Mouse (Mus musculus): ENCODE measurements around the gene 2310039H08Rik. TPM values are rescaled to one million over a fixed set of nuclear protein-coding genes. Genes with fewer than 3 reads are reported as not detected.

Gene 2310039H08Rik
- total RNA-seq, 2 experiments from 2014 or later = 26.8 to 33.5 TPM

DNA sequence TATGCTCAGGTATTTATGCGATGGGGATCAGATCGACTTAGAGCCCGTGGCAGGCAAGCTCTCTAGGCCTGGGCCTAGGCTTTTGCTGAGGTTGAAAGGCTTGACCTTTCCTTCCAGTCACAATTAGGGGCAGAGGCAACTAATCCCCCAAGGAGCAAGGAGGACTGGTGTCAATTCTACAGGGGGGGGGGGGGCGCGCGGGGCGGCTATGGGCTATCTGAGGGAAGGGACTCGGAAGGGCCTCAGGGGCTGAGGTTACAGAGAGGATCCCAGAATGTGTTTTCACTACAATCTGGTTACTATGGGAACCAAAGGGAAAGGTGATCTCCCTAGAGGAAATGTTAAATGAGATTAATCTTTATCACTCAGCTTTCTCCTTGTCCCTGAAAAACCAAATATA is 25.0 kb downstream of the 2310039H08Rik start:
- intact Hi-C loops (cut with DNase I) = no loop called here
- no peak for DNase-seq

GRCm38 (mm10) chr17:46799680-46800079 is 27.2 kb downstream of the 2310039H08Rik start:
- intact Hi-C loops (cut with DNase I) = no loop called here
- DNase-seq = no peak

DNA sequence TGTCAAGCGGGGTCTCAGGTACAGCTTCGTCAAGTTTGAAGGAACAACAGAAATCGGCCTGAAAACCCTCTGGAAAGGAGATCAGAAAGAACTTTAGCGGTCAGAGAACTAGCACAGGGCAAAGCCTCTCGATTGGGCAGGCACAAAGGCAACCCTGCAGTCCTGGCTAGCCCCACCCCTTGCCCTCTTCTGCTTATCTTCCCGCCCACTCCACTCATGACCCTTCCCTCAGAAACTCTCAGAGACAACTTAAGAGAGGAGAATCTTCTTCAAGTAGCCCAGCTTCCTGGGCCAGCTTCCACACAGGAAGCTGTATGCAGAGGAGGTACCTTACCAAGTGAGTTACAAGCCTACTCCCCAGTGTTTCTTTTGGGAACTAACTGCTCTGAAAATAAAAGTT is 29.3 kb downstream of the 2310039H08Rik start:
- DNase-seq = no peak
- intact Hi-C loops (cut with DNase I) = no loop called here

DNA sequence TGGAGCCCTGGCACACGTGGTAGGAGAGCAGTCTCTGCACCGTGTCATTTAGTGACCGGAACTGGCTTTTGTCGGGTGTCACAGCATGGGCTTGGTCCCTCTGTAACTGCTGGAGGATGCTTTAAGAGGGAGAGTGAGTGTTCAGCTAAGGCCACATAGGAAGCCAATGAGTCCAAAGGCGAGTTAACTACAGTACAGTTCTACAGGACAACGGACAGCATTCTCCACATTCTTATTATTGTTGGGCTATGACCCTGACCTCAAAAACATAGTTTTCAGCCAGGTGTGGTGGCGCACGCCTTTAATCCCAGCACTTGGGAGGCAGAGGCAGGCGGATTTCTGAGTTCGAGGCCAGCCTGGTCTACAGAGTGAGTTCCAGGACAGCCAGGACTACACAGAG is 35.9 kb downstream of the 2310039H08Rik start:
- intact Hi-C loops (cut with DNase I) = no loop called here
- DNase-seq = no peak

GRCm38 (mm10) chr17:46809131-46809830 is 36.8 kb downstream of the 2310039H08Rik start:
- no peak for DNase-seq
- intact Hi-C loops (cut with DNase I) = no loop called here

- intact Hi-C loops (cut with DNase I) = no loop called here
- DNase-seq = no peak
These were observed 38.2 kb downstream of the 2310039H08Rik start for GRCm38 (mm10) chr17:46810672-46811071.

DNA sequence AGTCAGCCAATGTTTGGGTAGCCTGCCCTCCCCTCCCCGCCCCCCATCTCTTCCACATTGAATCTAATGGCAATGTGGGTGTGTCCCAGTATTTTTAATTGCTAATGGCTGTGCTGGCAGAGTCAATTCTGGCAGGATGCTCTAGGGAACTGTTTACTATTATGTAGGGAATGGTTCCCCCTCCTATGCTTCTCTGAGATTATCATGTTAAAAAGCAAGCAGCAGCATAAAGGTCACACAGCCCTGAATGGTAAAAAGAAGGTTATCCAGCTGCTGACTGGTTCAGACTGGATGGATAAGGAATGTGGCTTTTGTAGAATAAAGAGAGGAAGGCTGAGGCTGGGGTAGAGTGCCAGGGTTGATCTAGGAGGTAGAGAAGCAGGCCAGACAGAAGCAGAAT is 40.0 kb downstream of the 2310039H08Rik start:
- DNase-seq = no peak
- intact Hi-C loops (cut with DNase I) = no loop called here

- no peak for DNase-seq
- intact Hi-C loops (cut with DNase I) = no loop called here
These were observed 41.2 kb downstream of the 2310039H08Rik start for GRCm38 (mm10) chr17:46813637-46814036.

GRCm38 (mm10) chr17:46814497-46814896 is 42.1 kb downstream of the 2310039H08Rik start:
- no peak for DNase-seq
- intact Hi-C loops (cut with DNase I) = no loop called here

- DNase-seq = no peak
These were observed 43.9 kb downstream of the 2310039H08Rik start for GRCm38 (mm10) chr17:46816306-46816705.

GRCm38 (mm10) chr17:46817734-46818158 is 45.3 kb downstream of the 2310039H08Rik start:
- DNase-seq = no peak
- intact Hi-C loops (cut with DNase I) = no loop called here

More at GRCm38 (mm10) chr17:46816306-46816705, 43.9 kb downstream of the 2310039H08Rik start:
- intact Hi-C loops (cut with DNase I) = no loop called here

DNA sequence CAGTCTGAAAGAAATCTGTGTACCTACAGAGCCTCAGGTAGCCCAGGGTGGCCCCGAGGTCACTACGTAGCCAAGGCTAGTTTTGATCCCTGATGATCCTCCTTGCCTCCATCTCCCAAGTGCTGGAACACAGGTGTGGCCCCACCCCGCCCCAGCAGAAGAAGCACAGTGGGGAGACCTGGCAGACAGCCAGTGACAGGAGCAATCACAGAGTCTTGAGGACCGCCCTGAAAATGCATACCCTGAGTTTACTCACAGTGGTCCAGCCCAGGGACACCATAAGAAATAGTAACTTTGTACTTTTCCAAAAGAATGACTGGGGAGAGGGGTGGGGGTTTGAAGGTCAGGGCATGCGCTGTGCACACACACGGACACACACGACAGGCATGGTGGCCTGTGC is 48.2 kb downstream of the 2310039H08Rik start:
- no peak for DNase-seq
- intact Hi-C loops (cut with DNase I) = loop anchor here (5.0 kb wide), 1 partner anchor 62 kb away; no protein-coding TSS in a partner anchor

Other genes starting within 250 kb of the 2310039H08Rik start
- gene Cul9, start 226.2 kb upstream of the 2310039H08Rik start, total RNA-seq (2021) = 10 to 100 TPM; 11.2 to 11.4 TPM
- gene Srf, start 216.5 kb upstream of the 2310039H08Rik start, total RNA-seq (2021) = 10 to 100 TPM; 70.4 to 74.9 TPM
- gene Ptk7, start 143.1 kb upstream of the 2310039H08Rik start, total RNA-seq (2021) = under 1 TPM; 0.79 to 0.94 TPM
- 10 to 100 TPM; 11.7 to 11.8 TPM for gene Klc4, start 126.6 kb upstream of the 2310039H08Rik start, total RNA-seq (2021)
- gene Mrpl2, start 126.4 kb upstream of the 2310039H08Rik start, total RNA-seq (2021) = 100 to 1,000 TPM in 1 of 2 experiments, 10 to 100 TPM in 1; 99.4 to 102 TPM
- 1 to 10 TPM; 5.8 to 5.9 TPM for gene Cul7, start 122.3 kb upstream of the 2310039H08Rik start, total RNA-seq (2021)
- gene Rrp36, start 98.3 kb upstream of the 2310039H08Rik start, total RNA-seq (2021) = 1 to 10 TPM; 7.5 to 9.9 TPM
- 10 to 100 TPM; 29.8 to 39.0 TPM for gene Mea1, start 93.8 kb upstream of the 2310039H08Rik start, total RNA-seq (2021)
- gene Klhdc3, start 91.7 kb upstream of the 2310039H08Rik start, total RNA-seq (2021) = 100 to 1,000 TPM; 110 to 123 TPM
- 10 to 100 TPM; 23.4 to 26.7 TPM for gene Ppp2r5d, start 67.5 kb upstream of the 2310039H08Rik start, total RNA-seq (2021)
- 10 to 100 TPM; 12.7 to 15.2 TPM for gene Pex6, start 61.2 kb upstream of the 2310039H08Rik start, total RNA-seq (2021)
- gene Gnmt, start 43.5 kb upstream of the 2310039H08Rik start, total RNA-seq (2021) = 1 to 10 TPM; 1.1 to 2.1 TPM
- gene Cnpy3, start 20.4 kb upstream of the 2310039H08Rik start, total RNA-seq (2021) = 1 to 10 TPM; 7.6 to 8.9 TPM
- not detected for gene Ptcra, start 8.9 kb upstream of the 2310039H08Rik start, total RNA-seq (2021)
- gene Rpl7l1, start 10.0 kb downstream of the 2310039H08Rik start, total RNA-seq (2021) = 10 to 100 TPM; 39.3 to 40.7 TPM
- gene Bicral, start 85.8 kb downstream of the 2310039H08Rik start, total RNA-seq (2021) = 10 to 100 TPM in 1 of 2 experiments, 1 to 10 TPM in 1; 8.2 to 12.1 TPM
- gene Tbcc, start 118.0 kb downstream of the 2310039H08Rik start, total RNA-seq (2021) = 1 to 10 TPM; 7.4 to 8.5 TPM
- gene Prph2, start 137.8 kb downstream of the 2310039H08Rik start, total RNA-seq (2021) = not detected
- 10 to 100 TPM; 50.2 to 54.2 TPM for gene Ubr2, start 237.9 kb downstream of the 2310039H08Rik start, total RNA-seq (2021)